Mouse (Mus musculus): ENCODE results near the gene Dgki. TPM values are rescaled to one million over a fixed set of nuclear protein-coding genes. Genes with fewer than 3 reads are reported as not detected.

The Dgki gene
- polyA plus RNA-seq, 1 experiment from 2014 or later, result 0.18 TPM

DNA sequence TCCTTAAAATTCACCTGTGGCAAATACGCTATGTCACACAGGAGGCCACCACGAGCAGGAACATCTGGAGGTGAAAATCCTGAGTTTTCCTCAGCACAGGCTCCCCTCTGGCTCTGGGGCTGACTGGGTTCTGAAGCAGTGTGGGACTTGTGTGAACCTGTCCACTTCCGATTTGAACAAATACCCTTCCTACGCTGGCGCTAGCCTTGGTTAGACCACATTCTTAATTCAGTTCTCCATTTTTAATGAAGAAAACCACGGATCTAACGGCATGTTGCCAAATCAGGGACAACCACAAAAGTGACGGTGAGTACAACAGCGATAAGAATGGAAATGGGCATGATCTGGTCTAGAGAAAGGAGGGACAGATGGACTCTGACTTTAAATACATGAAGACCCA, 15.1 kb downstream of the Dgki start:
- no peaks in the 10 kb centered on the region for H3K4me1 ChIP-seq (replicated peaks; ENCODE audit: control insufficient read depth, insufficient read depth, low read length)
- no peaks in the 10 kb centered on the region for H3K9me3 ChIP-seq (ENCODE audit: control insufficient read depth, low read length)
- no peaks in the 10 kb centered on the region for H3K27me3 ChIP-seq (replicated peaks; ENCODE audit: control insufficient read depth, insufficient read depth, low read length)
- DNase-seq (ENCODE audit: low spot score), result no peak
- H3K36me3 ChIP-seq (ENCODE audit: control insufficient read depth, insufficient read depth, low read length), result no peaks in the 10 kb centered on the region
- no peak overlapping the region for H3K9ac ChIP-seq (ENCODE audit: low read depth, low read length)
- H3K27ac ChIP-seq (ENCODE audit: low read depth, low read length), result no peak overlapping the region
- H3K4me2 ChIP-seq, result no peak overlapping the region
- ATAC-seq (replicated peaks; ENCODE audit: low FRiP score), result no peak
- 75% methylated on average over 9 of the region's 9 CpGs for WGBS
- H3K4me3 ChIP-seq (ENCODE audit: low read depth, low read length), result no peak overlapping the region

DNA sequence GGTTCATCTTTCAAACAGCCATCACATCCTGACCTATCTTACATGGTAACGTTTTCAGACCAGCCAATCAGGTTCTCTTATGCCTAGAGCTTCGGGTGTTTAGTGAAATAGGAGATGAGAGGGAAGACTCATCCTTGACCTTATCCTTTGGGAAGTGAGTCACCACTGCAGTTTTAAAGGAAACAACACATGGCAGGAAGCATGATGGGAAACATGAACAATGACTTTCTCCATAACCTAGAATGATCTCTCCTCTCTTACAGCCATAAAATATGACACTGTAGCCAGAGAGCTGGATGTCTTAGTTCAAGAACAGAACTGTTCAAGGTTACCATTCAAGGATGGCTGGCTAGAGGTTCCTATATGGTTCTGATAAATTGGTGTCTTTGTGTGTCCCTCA, 16.6 kb downstream of the Dgki start:
- DNase-seq (ENCODE audit: low spot score) (no peak), ATAC-seq (replicated peaks; ENCODE audit: low FRiP score) (no peak)
- Histone ChIP-seq H3K4me2 (no peak overlapping the region), H3K36me3 (ENCODE audit: control insufficient read depth, insufficient read depth, low read length) (no peaks in the 10 kb centered on the region), H3K27me3 (replicated peaks; ENCODE audit: control insufficient read depth, insufficient read depth, low read length) (no peaks in the 10 kb centered on the region), H3K4me3 (ENCODE audit: low read depth, low read length) (no peak overlapping the region), H3K4me1 (replicated peaks; ENCODE audit: control insufficient read depth, insufficient read depth, low read length) (no peaks in the 10 kb centered on the region), H3K27ac (ENCODE audit: low read depth, low read length) (no peak overlapping the region), H3K9ac (ENCODE audit: low read depth, low read length) (no peak overlapping the region), H3K9me3 (ENCODE audit: control insufficient read depth, low read length) (no peaks in the 10 kb centered on the region)
- 51% methylated on average over 2 of the region's 2 CpGs for WGBS

GRCm38 (mm10) chr6:37282659-37283058, 17.3 kb downstream of the Dgki start:
- Histone ChIP-seq H3K4me3 (ENCODE audit: low read depth, low read length) (no peak overlapping the region), H3K27ac (ENCODE audit: low read depth, low read length) (no peak overlapping the region), H3K4me2 (no peak overlapping the region), H3K27me3 (replicated peaks; ENCODE audit: control insufficient read depth, insufficient read depth, low read length) (no peaks in the 10 kb centered on the region), H3K36me3 (ENCODE audit: control insufficient read depth, insufficient read depth, low read length) (no peaks in the 10 kb centered on the region), H3K9ac (ENCODE audit: low read depth, low read length) (no peak overlapping the region), H3K4me1 (replicated peaks; ENCODE audit: control insufficient read depth, insufficient read depth, low read length) (no peaks in the 10 kb centered on the region), H3K9me3 (ENCODE audit: control insufficient read depth, low read length) (no peaks in the 10 kb centered on the region)
- ATAC-seq (replicated peaks; ENCODE audit: low FRiP score) (no peak), DNase-seq (ENCODE audit: low spot score) (no peak)
- 38% methylated on average over 1 of the region's 1 CpGs for WGBS

GRCm38 (mm10) chr6:37276834-37277715, 22.9 kb downstream of the Dgki start:
- 54% methylated on average over 6 of the region's 6 CpGs for WGBS
- Histone ChIP-seq H3K36me3 (ENCODE audit: control insufficient read depth, insufficient read depth, low read length) (no peaks in the 10 kb centered on the region), H3K9me3 (ENCODE audit: control insufficient read depth, low read length) (no peaks in the 10 kb centered on the region), H3K4me3 (ENCODE audit: low read depth, low read length) (no peak overlapping the region), H3K27ac (ENCODE audit: low read depth, low read length) (no peak overlapping the region), H3K27me3 (replicated peaks; ENCODE audit: control insufficient read depth, insufficient read depth, low read length) (no peaks in the 10 kb centered on the region), H3K9ac (ENCODE audit: low read depth, low read length) (no peak overlapping the region), H3K4me2 (no peak overlapping the region), H3K4me1 (replicated peaks; ENCODE audit: control insufficient read depth, insufficient read depth, low read length) (no peaks in the 10 kb centered on the region)
- no peak for DNase-seq (ENCODE audit: low spot score)
- ATAC-seq (replicated peaks; ENCODE audit: low FRiP score), result no peak

DNA sequence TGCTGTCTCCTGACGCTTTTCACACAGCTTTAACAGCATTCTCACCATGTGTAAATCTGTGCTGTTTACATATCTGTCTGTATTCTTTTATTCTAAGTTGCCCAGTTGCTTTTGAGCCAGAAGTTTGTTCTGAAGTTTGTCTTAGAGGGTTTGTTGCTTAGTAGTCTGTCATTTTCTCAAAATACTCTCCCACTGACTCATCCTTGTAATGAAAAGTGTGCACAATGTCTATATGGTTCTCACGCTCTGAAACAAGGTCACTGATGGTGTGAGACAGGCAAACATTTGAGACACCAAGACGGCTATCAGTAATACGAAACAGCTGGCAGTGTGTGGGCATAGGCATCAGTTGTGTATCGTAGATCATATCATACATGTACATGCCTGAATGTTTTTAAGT, 23.8 kb downstream of the Dgki start:
- Histone ChIP-seq H3K4me1 (replicated peaks; ENCODE audit: control insufficient read depth, insufficient read depth, low read length) (no peaks in the 10 kb centered on the region), H3K9ac (ENCODE audit: low read depth, low read length) (no peak overlapping the region), H3K27me3 (replicated peaks; ENCODE audit: control insufficient read depth, insufficient read depth, low read length) (no peaks in the 10 kb centered on the region), H3K4me2 (no peak overlapping the region), H3K36me3 (ENCODE audit: control insufficient read depth, insufficient read depth, low read length) (no peaks in the 10 kb centered on the region), H3K4me3 (ENCODE audit: low read depth, low read length) (no peak overlapping the region), H3K27ac (ENCODE audit: low read depth, low read length) (no peak overlapping the region), H3K9me3 (ENCODE audit: control insufficient read depth, low read length) (no peaks in the 10 kb centered on the region)
- 59% methylated on average over 5 of the region's 5 CpGs for WGBS
- DNase-seq (ENCODE audit: low spot score) (no peak), ATAC-seq (replicated peaks; ENCODE audit: low FRiP score) (no peak)

DNA sequence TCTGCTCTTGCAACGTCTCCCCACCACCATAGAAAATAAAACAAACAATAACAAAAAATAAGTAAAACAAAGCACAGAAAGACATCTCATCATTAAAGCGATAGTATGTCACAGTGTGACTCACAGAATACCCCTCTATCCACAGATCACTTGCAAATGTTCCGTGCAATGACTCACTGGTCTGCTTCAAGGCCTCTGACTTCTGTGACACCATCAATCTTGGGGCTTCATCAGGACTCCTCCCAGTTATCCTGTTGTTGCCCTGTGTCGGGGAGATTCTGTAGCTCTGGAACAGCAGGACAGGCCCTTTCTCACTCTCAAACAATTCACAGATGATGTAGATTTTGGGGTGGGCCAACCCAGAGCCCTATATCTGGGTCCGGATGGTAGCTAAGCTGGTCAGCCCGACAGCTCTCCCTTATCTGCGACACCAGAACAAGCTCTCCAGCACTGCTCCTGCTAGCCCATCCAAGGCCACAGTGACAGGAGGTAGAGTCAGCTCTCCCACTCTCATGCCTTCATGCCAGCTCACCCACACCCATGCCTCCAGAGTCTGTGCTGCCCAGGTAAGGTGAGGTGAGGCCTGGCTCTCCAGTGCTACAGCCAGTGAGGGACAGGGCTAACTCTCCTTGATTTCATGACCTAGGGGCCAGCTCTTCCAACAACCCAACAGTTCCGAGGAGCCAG, 28.9 kb downstream of the Dgki start:
- Histone ChIP-seq H3K9me3 (ENCODE audit: control insufficient read depth, low read length) (no peaks in the 10 kb centered on the region), H3K4me2 (no peak overlapping the region), H3K36me3 (ENCODE audit: control insufficient read depth, insufficient read depth, low read length) (no peaks in the 10 kb centered on the region), H3K9ac (ENCODE audit: low read depth, low read length) (no peak overlapping the region), H3K27ac (ENCODE audit: low read depth, low read length) (no peak overlapping the region), H3K27me3 (replicated peaks; ENCODE audit: control insufficient read depth, insufficient read depth, low read length) (no peaks in the 10 kb centered on the region), H3K4me1 (replicated peaks; ENCODE audit: control insufficient read depth, insufficient read depth, low read length) (no peaks in the 10 kb centered on the region), H3K4me3 (ENCODE audit: low read depth, low read length) (no peak overlapping the region)
- ATAC-seq (replicated peaks; ENCODE audit: low FRiP score) (no peak), DNase-seq (ENCODE audit: low spot score) (no peak)
- 62% methylated on average over 8 of the region's 8 CpGs for WGBS

DNA sequence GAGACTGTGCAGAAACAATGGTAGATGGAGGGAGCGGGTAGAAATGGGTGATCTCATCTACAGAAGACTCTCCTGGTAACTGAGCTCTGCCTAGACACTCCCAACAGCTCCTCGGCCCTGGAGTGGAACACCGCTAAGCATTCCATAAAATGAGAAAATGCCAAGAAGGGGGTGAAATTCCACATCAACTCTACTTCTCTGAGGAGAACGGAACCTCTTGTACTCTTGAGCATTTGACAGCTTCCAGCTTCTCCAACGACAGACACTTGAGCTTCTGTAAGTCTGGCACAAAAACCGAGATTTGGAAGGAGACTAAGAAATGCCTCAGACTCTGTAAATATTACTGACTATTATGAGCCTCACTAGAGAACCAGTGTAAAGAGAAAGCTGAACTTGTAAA, 31.4 kb downstream of the Dgki start:
- H3K9me3 ChIP-seq (ENCODE audit: control insufficient read depth, low read length), result no peaks in the 10 kb centered on the region
- no peak overlapping the region for H3K4me3 ChIP-seq (ENCODE audit: low read depth, low read length)
- no peak overlapping the region for H3K9ac ChIP-seq (ENCODE audit: low read depth, low read length)
- 75% methylated on average over 6 of the region's 6 CpGs for WGBS
- DNase-seq (ENCODE audit: low spot score) (no peak), ATAC-seq (replicated peaks; ENCODE audit: low FRiP score) (no peak)
- H3K27me3 ChIP-seq (replicated peaks; ENCODE audit: control insufficient read depth, insufficient read depth, low read length), result no peaks in the 10 kb centered on the region
- H3K36me3 ChIP-seq (ENCODE audit: control insufficient read depth, insufficient read depth, low read length), result no peaks in the 10 kb centered on the region
- H3K4me1 ChIP-seq (replicated peaks; ENCODE audit: control insufficient read depth, insufficient read depth, low read length), result no peaks in the 10 kb centered on the region
- no peak overlapping the region for H3K4me2 ChIP-seq
- no peak overlapping the region for H3K27ac ChIP-seq (ENCODE audit: low read depth, low read length)

GRCm38 (mm10) chr6:37267952-37268351, 32.0 kb downstream of the Dgki start:
- no peaks in the 10 kb centered on the region for H3K9me3 ChIP-seq (ENCODE audit: control insufficient read depth, low read length)
- no peaks in the 10 kb centered on the region for H3K4me1 ChIP-seq (replicated peaks; ENCODE audit: control insufficient read depth, insufficient read depth, low read length)
- H3K4me3 ChIP-seq (ENCODE audit: low read depth, low read length), result no peak overlapping the region
- no peak overlapping the region for H3K9ac ChIP-seq (ENCODE audit: low read depth, low read length)
- H3K27me3 ChIP-seq (replicated peaks; ENCODE audit: control insufficient read depth, insufficient read depth, low read length), result no peaks in the 10 kb centered on the region
- H3K36me3 ChIP-seq (ENCODE audit: control insufficient read depth, insufficient read depth, low read length), result no peaks in the 10 kb centered on the region
- ATAC-seq (replicated peaks; ENCODE audit: low FRiP score), result no peak
- no peak overlapping the region for H3K4me2 ChIP-seq
- WGBS, result 75% methylated on average over 4 of the region's 4 CpGs
- no peak for DNase-seq (ENCODE audit: low spot score)
- no peak overlapping the region for H3K27ac ChIP-seq (ENCODE audit: low read depth, low read length)

- H3K9me3 ChIP-seq (ENCODE audit: control insufficient read depth, low read length), result no peaks in the 10 kb centered on the region
Observed at GRCm38 (mm10) chr6:37262486-37262885, 37.5 kb downstream of the Dgki start.

More at GRCm38 (mm10) chr6:37262486-37262885, 37.5 kb downstream of the Dgki start:
- Histone ChIP-seq H3K27me3 (replicated peaks; ENCODE audit: control insufficient read depth, insufficient read depth, low read length) (no peaks in the 10 kb centered on the region), H3K36me3 (ENCODE audit: control insufficient read depth, insufficient read depth, low read length) (no peaks in the 10 kb centered on the region), H3K4me3 (ENCODE audit: low read depth, low read length) (no peak overlapping the region), H3K27ac (ENCODE audit: low read depth, low read length) (no peak overlapping the region), H3K4me1 (replicated peaks; ENCODE audit: control insufficient read depth, insufficient read depth, low read length) (no peaks in the 10 kb centered on the region), H3K4me2 (no peak overlapping the region), H3K9ac (ENCODE audit: low read depth, low read length) (no peak overlapping the region)
- DNase-seq (ENCODE audit: low spot score) (no peak), ATAC-seq (replicated peaks; ENCODE audit: low FRiP score) (no peak)
- WGBS, result 58% methylated on average over 7 of the region's 7 CpGs
